Mouse (Mus musculus) urinary bladder, adult 2 months (tissue): ENCODE data around the gene Fezf1. TPM values are rescaled to one million over a fixed set of nuclear protein-coding genes. Genes with fewer than 3 reads are reported as not detected.

Experiments used
- DNase-seq: peaks from one replicate; pipeline ENCODE4 v3.0.0; 2022; ENCODE audit warnings: low spot score
- polyA plus RNA-seq: library from polyadenylated mRNA; depleted of rRNA; stranded (reverse); fragments of >200 nt; gene quantifications from 2 replicates; pipeline ENCODE4 v1.2.3, GENCODE M21; 2012; rRNA removed

Gene Fezf1
- polyA plus RNA-seq, 1 experiment = not detected

DNA sequence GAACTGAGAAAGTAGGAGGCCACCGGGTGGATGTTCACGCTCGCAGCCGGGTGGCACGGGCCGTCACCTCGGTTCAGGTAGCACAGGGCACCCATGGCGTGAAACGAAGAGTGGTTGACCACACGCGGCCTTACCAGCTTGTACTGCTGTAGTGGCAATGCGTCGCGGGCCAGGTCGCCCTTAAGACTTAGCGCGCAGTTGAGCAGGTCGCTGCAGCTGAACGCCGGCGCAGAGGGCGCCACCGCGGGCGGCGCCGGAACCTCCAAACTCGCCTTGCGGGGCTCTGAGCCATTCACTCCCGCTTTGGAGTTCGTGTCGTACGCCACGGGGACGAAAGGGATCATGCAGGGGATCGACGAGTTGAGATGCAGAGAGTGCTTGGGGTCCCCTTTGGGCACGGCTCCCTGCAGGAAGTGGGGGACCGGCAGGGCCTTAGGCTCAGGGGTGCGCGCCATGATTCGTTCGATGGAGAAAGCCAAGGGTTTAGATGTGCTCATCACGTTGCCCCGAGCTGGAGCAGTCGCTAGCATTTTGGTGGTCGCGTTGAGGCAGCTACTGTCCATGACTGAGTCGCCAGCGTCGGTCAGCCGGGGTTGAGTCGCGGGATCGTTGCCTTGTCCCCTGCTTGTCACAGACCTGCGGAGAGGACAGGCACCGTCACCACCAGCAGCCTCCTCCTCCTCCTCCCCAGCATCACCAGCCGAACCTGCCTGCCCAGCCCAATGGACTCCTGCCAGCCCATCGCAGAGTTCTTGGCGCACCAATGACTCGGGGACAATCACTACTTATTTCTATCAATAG lies 450 bp downstream of the Fezf1 start:
- DNase-seq = no peak

DNA sequence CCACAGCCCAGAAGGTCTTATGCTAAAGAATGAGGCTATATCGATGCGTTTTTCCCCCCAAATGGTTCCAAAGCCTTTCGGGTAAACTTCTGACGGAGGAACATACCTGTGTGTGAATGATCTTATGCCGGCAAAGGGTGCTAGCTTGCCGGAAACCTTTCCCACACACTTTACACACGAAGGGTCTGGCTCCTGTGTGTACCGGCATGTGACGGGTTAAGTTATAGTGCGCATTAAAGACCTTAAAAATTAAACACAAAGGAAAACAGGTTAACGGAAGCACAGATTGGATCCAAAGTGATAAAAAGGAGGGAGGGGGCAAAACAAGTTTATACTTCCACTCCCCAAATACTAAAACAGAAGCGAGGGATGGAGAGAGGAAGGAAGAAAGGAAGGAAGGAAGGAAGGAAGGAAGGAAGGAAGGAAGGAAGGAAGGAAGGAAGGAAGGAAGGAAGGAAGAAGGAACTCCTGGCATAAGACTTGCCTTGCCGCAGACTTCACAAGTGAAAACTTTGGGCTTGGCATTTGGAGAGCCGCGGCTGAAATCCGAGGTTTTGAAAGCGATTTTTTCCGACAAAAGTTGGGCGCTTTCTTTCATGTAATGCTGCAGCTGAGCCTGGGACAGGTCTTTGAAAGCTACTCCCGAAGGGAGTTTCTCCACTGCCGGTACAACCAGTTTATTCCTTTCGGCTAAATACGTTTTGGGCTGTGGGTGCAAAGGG lies 1.2 kb downstream of the Fezf1 start:
- DNase-seq = no peak

DNA sequence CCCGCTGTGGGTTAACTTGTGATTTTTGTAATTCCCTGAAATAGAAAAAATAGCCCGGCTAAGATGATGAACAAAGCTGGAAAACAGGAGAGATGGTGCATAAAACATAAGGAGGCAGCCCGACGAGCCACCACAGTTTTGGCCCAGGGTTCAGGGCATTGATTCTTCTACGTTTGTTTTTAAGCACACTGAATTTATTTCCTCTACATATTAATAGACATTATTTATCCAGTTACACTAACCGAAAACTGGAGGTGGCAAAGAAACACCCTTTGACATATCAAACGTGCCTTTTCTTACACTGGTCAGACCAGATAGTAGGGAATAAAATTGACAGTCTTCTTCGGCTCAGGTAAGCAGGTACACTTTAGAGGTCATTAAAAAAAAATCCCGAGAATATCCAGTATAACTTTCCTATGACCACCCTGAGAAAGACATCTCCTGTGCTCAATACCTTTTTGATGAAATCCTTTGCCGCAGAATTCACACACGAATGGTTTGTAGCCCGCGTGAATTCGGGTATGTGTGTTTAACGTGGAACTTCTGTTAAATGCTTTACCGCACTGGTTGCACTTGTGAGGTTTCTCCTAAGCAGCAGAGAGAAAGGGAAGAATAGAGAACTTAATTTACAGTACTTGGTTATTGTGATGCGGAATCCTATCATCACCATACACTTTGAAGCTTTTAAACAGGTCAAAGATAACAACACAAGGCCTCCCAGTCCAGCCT lies 1.9 kb downstream of the Fezf1 start:
- no peak for DNase-seq

DNA sequence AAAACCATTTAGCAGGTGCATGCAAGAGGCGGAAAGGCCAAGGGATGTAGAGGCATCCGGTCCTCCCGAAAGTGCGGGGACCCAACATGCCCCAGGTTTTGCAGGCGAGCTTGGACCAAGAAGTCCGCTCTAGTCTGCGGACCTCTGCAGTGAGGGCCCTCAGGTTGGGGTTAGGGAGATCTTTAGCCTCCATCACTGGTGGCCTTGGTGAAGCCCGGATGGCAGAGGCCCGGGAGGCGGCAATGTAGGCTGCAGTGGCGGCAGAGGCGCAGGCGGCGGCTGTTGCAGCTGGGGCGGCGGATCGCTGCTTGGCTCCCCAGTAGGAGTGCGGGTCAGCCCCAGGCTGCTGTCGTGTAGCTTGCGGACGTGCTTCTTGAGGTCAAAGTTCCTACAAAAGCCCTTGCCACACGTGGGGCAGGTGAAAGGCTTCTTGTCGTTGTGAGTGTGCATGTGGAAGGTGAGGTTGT lies 2.6 kb downstream of the Fezf1 start:
- no peak for DNase-seq

DNA sequence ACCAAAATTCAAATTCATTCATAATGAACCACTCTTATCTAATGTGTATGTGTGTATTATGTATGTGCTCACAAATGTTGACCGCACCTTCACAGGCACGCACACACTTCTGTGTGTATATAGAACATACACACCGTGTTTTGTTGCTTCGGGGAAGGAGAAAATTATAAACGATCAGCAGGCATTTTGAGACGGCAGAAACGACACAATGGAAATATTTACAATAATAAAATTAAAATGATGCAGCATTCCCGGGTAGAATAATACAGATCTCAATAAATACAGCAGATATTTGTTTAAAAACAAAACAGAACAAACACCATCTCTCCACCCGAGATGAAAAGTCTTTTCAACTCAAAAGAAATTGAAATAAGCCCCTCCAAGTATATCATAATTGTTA lies 3.0 kb downstream of the Fezf1 start:
- no peak for DNase-seq

DNA sequence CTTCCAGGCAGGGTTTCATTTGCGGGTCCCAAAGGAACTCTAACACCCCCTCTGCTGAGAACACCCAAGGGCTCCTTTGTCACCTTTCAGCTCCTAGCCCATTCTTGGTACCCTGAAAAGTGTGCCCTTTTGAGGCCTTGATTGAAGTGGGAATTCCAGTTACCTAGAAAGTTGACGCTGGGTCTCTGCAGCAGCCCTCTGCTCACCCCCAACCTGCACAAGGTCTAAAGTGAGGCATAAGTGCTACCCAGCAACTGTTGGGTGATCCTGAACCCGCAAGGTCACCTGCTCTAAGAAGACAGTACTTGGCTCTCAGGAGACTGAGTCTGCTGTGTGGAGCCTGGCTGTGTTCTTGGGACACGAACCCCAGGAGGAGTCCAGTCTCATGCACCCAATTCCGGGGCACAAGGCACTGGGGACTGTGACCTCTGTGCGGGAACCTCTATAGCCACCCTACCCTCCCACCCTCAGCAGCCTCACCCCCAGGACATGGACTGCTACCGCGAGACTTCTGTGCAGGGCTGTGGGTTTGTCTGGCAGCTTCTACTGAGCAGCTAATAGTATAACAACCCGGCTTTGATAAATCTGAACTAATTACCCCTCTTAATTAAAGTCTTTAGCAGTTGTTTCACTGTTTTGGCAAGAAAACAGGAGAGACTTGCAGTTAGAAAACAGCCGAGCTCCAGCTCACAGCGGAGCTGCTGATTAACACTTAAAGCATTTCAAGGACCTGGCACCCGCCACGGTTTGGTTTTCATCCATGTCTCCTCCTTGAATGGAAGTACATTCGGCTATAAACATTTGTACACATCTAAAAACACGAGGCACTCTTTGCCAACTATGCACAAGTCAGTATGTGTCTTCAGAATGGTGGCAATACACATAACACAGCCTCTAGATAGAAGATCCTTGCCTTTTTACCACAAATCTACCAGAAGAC lies 4.1 kb downstream of the Fezf1 start:
- DNase-seq = no peak

DNA sequence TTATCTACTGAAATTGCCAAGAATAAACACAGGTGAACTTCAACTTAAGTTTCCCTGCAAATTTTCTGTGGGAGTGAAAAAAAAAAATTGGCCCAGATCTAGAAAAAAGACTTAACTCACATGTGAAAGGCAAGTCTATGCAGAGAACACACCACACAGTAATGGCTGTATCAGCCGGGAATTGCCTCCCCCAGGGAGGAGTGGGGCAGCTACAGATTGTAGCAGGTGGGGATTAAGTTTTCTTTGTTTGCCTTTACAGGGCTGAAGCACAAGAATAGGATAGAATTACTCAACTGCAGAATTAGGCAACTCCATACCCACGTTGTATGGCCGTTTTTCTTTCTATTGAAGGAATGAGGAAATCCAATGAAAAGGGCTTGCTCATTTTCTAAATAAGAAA lies 36.7 kb downstream of the Fezf1 start:
- no peak for DNase-seq

DNA sequence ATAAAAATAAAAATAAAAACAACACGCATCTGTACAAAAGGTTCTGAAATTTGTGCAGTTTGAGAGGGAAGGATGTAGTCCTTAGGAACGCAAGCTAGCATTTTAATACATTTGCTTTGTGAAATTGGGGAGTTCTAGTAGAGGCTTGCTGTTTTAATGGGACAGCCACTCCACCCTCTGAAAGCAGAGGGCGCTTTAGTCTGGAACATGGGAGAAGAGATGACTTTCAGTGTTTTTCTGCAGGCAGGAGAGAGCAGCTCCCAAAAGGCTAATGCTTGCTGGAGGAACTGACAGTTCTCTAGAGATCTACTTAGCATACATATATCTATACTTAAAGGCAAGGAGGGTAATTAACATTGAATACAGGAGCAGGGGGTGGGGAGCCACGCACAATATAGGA lies 40.4 kb downstream of the Fezf1 start:
- DNase-seq = no peak

DNA sequence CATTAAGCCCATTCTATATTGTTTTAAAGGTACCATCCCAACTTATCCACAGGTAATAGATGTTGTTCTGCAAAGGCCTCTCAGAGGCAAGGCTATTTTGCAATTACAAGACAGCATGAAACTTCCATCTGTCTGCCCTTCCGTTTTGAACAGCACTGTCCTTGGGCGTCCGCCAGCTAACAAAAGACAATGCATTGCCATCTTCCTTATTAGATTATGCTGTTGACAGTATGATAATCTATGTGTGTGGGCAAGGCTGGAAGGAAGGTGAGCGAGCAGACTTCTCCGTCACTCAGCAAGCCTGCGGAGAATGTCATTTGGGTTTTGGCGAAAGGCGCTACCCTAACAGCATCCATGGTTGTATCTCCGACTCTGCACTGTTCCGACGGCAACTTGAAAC lies 45.5 kb downstream of the Fezf1 start:
- no peak for DNase-seq

Other genes starting within 250 kb of the Fezf1 start
- 0.37 and 0.41 TPM in 2 replicates for gene Aass, start 115.4 kb downstream of the Fezf1 start, polyA plus RNA-seq